Comparison of ENCODE assay signal across 20 mouse cellular contexts in the genomic region with DNA sequence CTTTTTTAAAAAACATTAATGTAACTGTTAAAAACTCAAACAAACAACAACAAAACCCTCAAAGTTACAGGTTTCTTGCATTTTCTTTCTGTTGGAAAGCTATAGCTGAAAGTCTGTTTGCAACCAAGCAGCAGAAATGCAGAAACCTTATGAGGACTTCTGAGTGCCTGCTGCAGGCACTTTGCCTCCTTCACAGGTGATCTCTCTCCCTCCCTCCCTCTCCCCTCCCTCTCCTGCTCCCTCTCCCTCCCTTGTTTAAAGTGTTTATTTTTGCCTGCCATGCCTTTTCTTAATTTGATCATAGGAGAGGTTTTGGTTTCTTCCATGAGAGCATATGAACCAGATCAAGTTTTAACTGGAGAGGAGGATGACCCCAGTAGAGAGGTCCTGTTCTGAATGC.
DNase-seq lines count a peak whose midpoint lies in the region; ATAC-seq and TF ChIP-seq lines count a peak whose summit lies in the region.
"Had no signal": no experiment of that assay in that cellular context is flagged by ENCODE, and none has a peak within 500 bp of the region (broad histone marks: within the 10 kb centered on the region; RNA-seq: fewer than 3 reads in every experiment).

No protein-coding gene starts in this region.

- TF ChIP-seq EP300 in lung, postnatal 0 days (IDR thresholded peaks at IDR 0.05): no peak
- TF ChIP-seq EP300 in stomach, postnatal 0 days (optimal IDR thresholded peaks at IDR 0.05): no peak

- TF ChIP-seq CTCF in lung, postnatal 0 days (IDR thresholded peaks at IDR 0.05): no peak
- no peak for TF ChIP-seq CTCF in lung, adult 2 months (IDR thresholded peaks at IDR 0.05; ENCODE audit: insufficient read depth, low read length)
- no peak for TF ChIP-seq CTCF in stomach, postnatal 0 days (IDR thresholded peaks at IDR 0.05; ENCODE audit: low read depth)

- no peaks in the 10 kb centered on the region for H3K4me1 ChIP-seq in liver, embryonic 11.5 days (replicated peaks; ENCODE audit: control insufficient read depth, insufficient read depth, low read length)
- H3K4me1 ChIP-seq in lung, postnatal 0 days (ENCODE audit: insufficient read depth, low read depth, low read length): no peaks in the 10 kb centered on the region
- H3K4me1 ChIP-seq in lung, adult 2 months (ENCODE audit: control insufficient read depth, insufficient read depth, low read length): no peaks in the 10 kb centered on the region
- 0 out of 2 replicates have a peak, but pooled peaks cover 3% of the 10 kb centered on the region for H3K4me1 ChIP-seq in stomach, postnatal 0 days (replicated peaks; ENCODE audit: control insufficient read depth, insufficient read depth)
- H3K4me1 ChIP-seq: embryonic facial prominence, embryonic 15.5 days; forebrain, embryonic 15.5 days; heart, embryonic 15.5 days had no signal

- ATAC-seq in liver, embryonic 11.5 days (replicated peaks; ENCODE audit: low FRiP score): no peak
- peak; percentile 52 for ATAC-seq in lung, postnatal 0 days
- peak; percentile 42; the same call in 1 of the 2 replicates for ATAC-seq in stomach, postnatal 0 days (ENCODE audit: low FRiP score, low TSS enrichment)
- no peak for ATAC-seq in erythroid progenitor cell, adult 5-6 weeks (replicated peaks; ENCODE audit: low FRiP score, poor library complexity, severe bottlenecking)
- ATAC-seq: forebrain, embryonic 15.5 days had no signal

- H3K36me3 ChIP-seq in liver, embryonic 11.5 days (ENCODE audit: control insufficient read depth, insufficient read depth, low read length): no peaks in the 10 kb centered on the region
- H3K36me3 ChIP-seq in lung, postnatal 0 days (ENCODE audit: insufficient read depth, low read length): no peaks in the 10 kb centered on the region
- no peaks in the 10 kb centered on the region for H3K36me3 ChIP-seq in stomach, postnatal 0 days (ENCODE audit: control insufficient read depth, insufficient read depth, low read length)
- H3K36me3 ChIP-seq: embryonic facial prominence, embryonic 15.5 days; forebrain, embryonic 15.5 days; heart, embryonic 15.5 days had no signal

- H3K4me3 ChIP-seq in liver, embryonic 11.5 days (ENCODE audit: low read depth, low read length): no peak overlapping the region
- H3K4me3 ChIP-seq in lung, postnatal 0 days (ENCODE audit: low read depth, low read length): no peak overlapping the region
- H3K4me3 ChIP-seq in lung, adult 2 months (replicated peaks; ENCODE audit: extremely low read depth, low read depth, low read length): no peak overlapping the region
- H3K4me3 ChIP-seq in stomach, postnatal 0 days (ENCODE audit: low read depth, low read length): no peak overlapping the region
- H3K4me3 ChIP-seq: embryonic facial prominence, embryonic 15.5 days; erythroblast, embryonic 14.5 days; forebrain, embryonic 15.5 days; heart, adult 2 months; heart, embryonic 15.5 days had no signal

- H3K27ac ChIP-seq in liver, embryonic 11.5 days (ENCODE audit: low read depth, low read length): peak overlapping the region; percentile 48; the same call in 1 of the 2 replicates
- H3K27ac ChIP-seq in lung, postnatal 0 days (ENCODE audit: low read length): peak overlapping the region; percentile 47
- H3K27ac ChIP-seq in stomach, postnatal 0 days (replicated peaks): peak overlapping the region; percentile 63; the same call in 1 of the 2 replicates
- H3K27ac ChIP-seq: embryonic facial prominence, embryonic 15.5 days; forebrain, embryonic 15.5 days; heart, adult 2 months; heart, embryonic 15.5 days had no signal

- no peaks in the 10 kb centered on the region for H3K27me3 ChIP-seq in liver, embryonic 11.5 days (replicated peaks; ENCODE audit: control insufficient read depth, insufficient read depth, low read length)
- no peaks in the 10 kb centered on the region for H3K27me3 ChIP-seq in lung, postnatal 0 days (replicated peaks; ENCODE audit: insufficient read depth, low read length)
- no peaks in the 10 kb centered on the region for H3K27me3 ChIP-seq in stomach, postnatal 0 days (ENCODE audit: control insufficient read depth, insufficient read depth, low read length)
- H3K27me3 ChIP-seq: embryonic facial prominence, embryonic 15.5 days; forebrain, embryonic 15.5 days; heart, embryonic 15.5 days had no signal

- no peak for TF ChIP-seq POLR2A in lung, adult 2 months (IDR thresholded peaks at IDR 0.05; ENCODE audit: borderline replicate concordance, extremely low read depth, low read depth, low read length)

- DNase-seq in liver, embryonic 11.5 days (ENCODE audit: low spot score): no peak
- DNase-seq in liver: no peak
- DNase-seq in lung, postnatal 0 days (ENCODE audit: low spot score): peak; percentile 16
- no peak for DNase-seq in lung, adult 2 months
- peak; percentile 1 for DNase-seq in lung, postnatal 36 days
- DNase-seq in stomach, postnatal 0 days (ENCODE audit: low spot score): peak; percentile 16
- no peak for DNase-seq in urinary bladder, adult 18-20 months (ENCODE audit: low spot score in 2 of 2)
- DNase-seq: adrenal gland, postnatal 10 days; cerebellum, adult 11 months; cerebellum, adult 8-10 months; cerebellum, postnatal 14 days; gastrocnemius, postnatal 10 days; heart, adult 2 months; heart, postnatal 14 days had no signal

- no peak overlapping the region for H3K9ac ChIP-seq in liver, embryonic 11.5 days (ENCODE audit: low read depth, low read length)
- H3K9ac ChIP-seq in lung, postnatal 0 days (replicated peaks; ENCODE audit: low read depth): no peak overlapping the region
- no peak overlapping the region for H3K9ac ChIP-seq in stomach, postnatal 0 days (ENCODE audit: low read length)
- H3K9ac ChIP-seq: embryonic facial prominence, embryonic 15.5 days; forebrain, embryonic 15.5 days; heart, embryonic 15.5 days had no signal

- H3K4me2 ChIP-seq in liver, embryonic 11.5 days: no peak overlapping the region
- no peak overlapping the region for H3K4me2 ChIP-seq in lung, postnatal 0 days (replicated peaks; ENCODE audit: low read depth, low read length)
- no peak overlapping the region for H3K4me2 ChIP-seq in stomach, postnatal 0 days (replicated peaks; ENCODE audit: low read depth)
- H3K4me2 ChIP-seq: embryonic facial prominence, embryonic 15.5 days; forebrain, embryonic 15.5 days; heart, embryonic 11.5 days; heart, embryonic 15.5 days had no signal

- no peaks in the 10 kb centered on the region for H3K9me3 ChIP-seq in liver, embryonic 11.5 days (ENCODE audit: control insufficient read depth, low read length)
- H3K9me3 ChIP-seq in lung, postnatal 0 days (ENCODE audit: low read length): no peaks in the 10 kb centered on the region
- no peaks in the 10 kb centered on the region for H3K9me3 ChIP-seq in stomach, postnatal 0 days (ENCODE audit: control insufficient read depth, low read length)
- H3K9me3 ChIP-seq: embryonic facial prominence, embryonic 15.5 days; forebrain, embryonic 15.5 days; heart, embryonic 15.5 days had no signal

Comparison
In these comparisons a context has a peak if more than half of its experiments do, and no peak if none do; other contexts are left out.
1. DNase-seq: peak in lung, postnatal 0 days (single experiment), lung, postnatal 36 days (single experiment) and stomach, postnatal 0 days (single experiment); none in liver, embryonic 11.5 days (single experiment), liver (single experiment), lung, adult 2 months (single experiment) and urinary bladder, adult 18-20 months (0 of 2).
2. ATAC-seq: peak in lung, postnatal 0 days (single experiment) and stomach, postnatal 0 days (single experiment); none in liver, embryonic 11.5 days (single experiment) and erythroid progenitor cell, adult 5-6 weeks (single experiment).
3. Peak in every context shown above with its lines, with median percentiles within 50 percentile points of each other: H3K27ac ChIP-seq.